Mouse (Mus musculus): ENCODE data around the gene BC030870. TPM values are rescaled to one million over a fixed set of nuclear protein-coding genes. Genes with fewer than 3 reads are reported as not detected.

BC030870 gene
- polyA plus RNA-seq, 1 experiment from 2014 or later, result not detected

GRCm38 (mm10) chr8:65067694-65068472, 61.5 kb downstream of the BC030870 start:
- peak overlapping the region; percentile 67 for H3K27ac ChIP-seq
- peaks cover 9% of the 10 kb centered on the region for H3K4me1 ChIP-seq
- H3K27me3 ChIP-seq (ENCODE audit: poor library complexity, severe bottlenecking), result no peaks in the 10 kb centered on the region
- H3K4me3 ChIP-seq, result no peak overlapping the region
- DNase-seq (ENCODE audit: extremely low spot score, low spot score), result peak; percentile 36
- 22% methylated on average over 10 of the region's 10 CpGs for WGBS
- no peaks in the 10 kb centered on the region for H3K36me3 ChIP-seq (replicated peaks)
- no peaks in the 10 kb centered on the region for H3K9me3 ChIP-seq

- Histone ChIP-seq H3K4me1 (peaks cover 9% of the 10 kb centered on the region), H3K27me3 (ENCODE audit: poor library complexity, severe bottlenecking) (no peaks in the 10 kb centered on the region), H3K4me3 (no peak overlapping the region), H3K27ac (no peak overlapping the region), H3K9me3 (no peaks in the 10 kb centered on the region), H3K36me3 (replicated peaks) (no peaks in the 10 kb centered on the region)
- 93% methylated on average over 4 of the region's 4 CpGs for WGBS
- DNase-seq (ENCODE audit: extremely low spot score, low spot score), result no peak
Observed at GRCm38 (mm10) chr8:65067031-65067430, 62.3 kb downstream of the BC030870 start.

- Histone ChIP-seq H3K27me3 (ENCODE audit: poor library complexity, severe bottlenecking) (no peaks in the 10 kb centered on the region), H3K4me1 (peaks cover 9% of the 10 kb centered on the region), H3K36me3 (replicated peaks) (no peaks in the 10 kb centered on the region), H3K4me3 (no peak overlapping the region), H3K27ac (no peak overlapping the region), H3K9me3 (no peaks in the 10 kb centered on the region)
- WGBS, result 89% methylated on average over 3 of the region's 3 CpGs
- no peak for DNase-seq (ENCODE audit: extremely low spot score, low spot score)
Observed at GRCm38 (mm10) chr8:65065622-65066021, 63.7 kb downstream of the BC030870 start.

GRCm38 (mm10) chr8:65064071-65064470, 65.3 kb downstream of the BC030870 start:
- H3K4me1 ChIP-seq, result peaks cover 9% of the 10 kb centered on the region
- no peak overlapping the region for H3K27ac ChIP-seq
- H3K36me3 ChIP-seq (replicated peaks), result no peaks in the 10 kb centered on the region
- no peaks in the 10 kb centered on the region for H3K9me3 ChIP-seq
- WGBS, result 73% methylated on average over 2 of the region's 2 CpGs
- H3K27me3 ChIP-seq (ENCODE audit: poor library complexity, severe bottlenecking), result no peaks in the 10 kb centered on the region
- H3K4me3 ChIP-seq, result no peak overlapping the region
- DNase-seq (ENCODE audit: extremely low spot score, low spot score), result no peak

GRCm38 (mm10) chr8:65062195-65062594, 67.2 kb downstream of the BC030870 start:
- no peak for DNase-seq (ENCODE audit: extremely low spot score, low spot score)
- no peaks in the 10 kb centered on the region for H3K9me3 ChIP-seq
- H3K4me1 ChIP-seq, result no peaks in the 10 kb centered on the region
- H3K27ac ChIP-seq, result no peak overlapping the region
- no peak overlapping the region for H3K4me3 ChIP-seq
- H3K27me3 ChIP-seq (ENCODE audit: poor library complexity, severe bottlenecking), result no peaks in the 10 kb centered on the region
- 78% methylated on average over 4 of the region's 4 CpGs for WGBS
- H3K36me3 ChIP-seq (replicated peaks), result no peaks in the 10 kb centered on the region

- no peak for DNase-seq (ENCODE audit: extremely low spot score, low spot score)
- no peaks in the 10 kb centered on the region for H3K27me3 ChIP-seq (ENCODE audit: poor library complexity, severe bottlenecking)
- 95% methylated on average over 4 of the region's 4 CpGs for whole genome bisulfite sequencing
- H3K4me3 ChIP-seq, result no peak overlapping the region
- H3K9me3 ChIP-seq, result no peaks in the 10 kb centered on the region
- H3K36me3 ChIP-seq (replicated peaks), result no peaks in the 10 kb centered on the region
- no peaks in the 10 kb centered on the region for H3K4me1 ChIP-seq
- no peak overlapping the region for H3K27ac ChIP-seq
Observed at GRCm38 (mm10) chr8:65056722-65057121, 72.6 kb downstream of the BC030870 start.

- H3K4me3 ChIP-seq, result no peak overlapping the region
- no peak for DNase-seq (ENCODE audit: extremely low spot score, low spot score)
- H3K27ac ChIP-seq, result no peak overlapping the region
- no peaks in the 10 kb centered on the region for H3K27me3 ChIP-seq (ENCODE audit: poor library complexity, severe bottlenecking)
- H3K9me3 ChIP-seq, result no peaks in the 10 kb centered on the region
- WGBS, result 66% methylated on average over 5 of the region's 5 CpGs
- H3K36me3 ChIP-seq (replicated peaks), result no peaks in the 10 kb centered on the region
- no peaks in the 10 kb centered on the region for H3K4me1 ChIP-seq
Observed at GRCm38 (mm10) chr8:65053968-65054367, 75.4 kb downstream of the BC030870 start.

- no peak for DNase-seq (ENCODE audit: extremely low spot score, low spot score)
- WGBS, result 97% methylated on average over 3 of the region's 3 CpGs
- Histone ChIP-seq H3K27me3 (ENCODE audit: poor library complexity, severe bottlenecking) (no peaks in the 10 kb centered on the region), H3K4me3 (no peak overlapping the region), H3K9me3 (no peaks in the 10 kb centered on the region), H3K36me3 (replicated peaks) (no peaks in the 10 kb centered on the region), H3K4me1 (no peaks in the 10 kb centered on the region), H3K27ac (no peak overlapping the region)
Observed at GRCm38 (mm10) chr8:65053554-65053953, 75.8 kb downstream of the BC030870 start.

- WGBS, result 90% methylated on average over 4 of the region's 4 CpGs
- no peak for DNase-seq (ENCODE audit: extremely low spot score, low spot score)
Observed at GRCm38 (mm10) chr8:65047801-65048200, 81.6 kb downstream of the BC030870 start.

GRCm38 (mm10) chr8:65047193-65047592, 82.2 kb downstream of the BC030870 start:
- Histone ChIP-seq H3K9me3 (no peaks in the 10 kb centered on the region), H3K4me3 (no peak overlapping the region), H3K27ac (no peak overlapping the region), H3K27me3 (ENCODE audit: poor library complexity, severe bottlenecking) (no peaks in the 10 kb centered on the region), H3K4me1 (peaks cover 7% of the 10 kb centered on the region), H3K36me3 (replicated peaks) (no peaks in the 10 kb centered on the region)
- DNase-seq (ENCODE audit: extremely low spot score, low spot score), result no peak
- 95% methylated on average over 4 of the region's 4 CpGs for WGBS

More at GRCm38 (mm10) chr8:65047801-65048200, 81.6 kb downstream of the BC030870 start:
- Histone ChIP-seq H3K36me3 (replicated peaks) (no peaks in the 10 kb centered on the region), H3K4me3 (no peak overlapping the region), H3K27me3 (ENCODE audit: poor library complexity, severe bottlenecking) (no peaks in the 10 kb centered on the region), H3K27ac (no peak overlapping the region), H3K9me3 (no peaks in the 10 kb centered on the region), H3K4me1 (peaks cover 7% of the 10 kb centered on the region)

- H3K27me3 ChIP-seq (ENCODE audit: poor library complexity, severe bottlenecking), result no peaks in the 10 kb centered on the region
- no peaks in the 10 kb centered on the region for H3K9me3 ChIP-seq
- no peak overlapping the region for H3K4me3 ChIP-seq
- DNase-seq (ENCODE audit: extremely low spot score, low spot score), result no peak
- no peaks in the 10 kb centered on the region for H3K36me3 ChIP-seq (replicated peaks)
- peaks cover 7% of the 10 kb centered on the region for H3K4me1 ChIP-seq
- 44% methylated on average over 5 of the region's 5 CpGs for WGBS
- no peak overlapping the region for H3K27ac ChIP-seq
Observed at GRCm38 (mm10) chr8:65046565-65046964, 82.8 kb downstream of the BC030870 start.

- Histone ChIP-seq H3K9me3 (no peaks in the 10 kb centered on the region), H3K27ac (no peak within 1 kb of the TSS; the same call in 1 of the 2 replicates), H3K27me3 (ENCODE audit: poor library complexity, severe bottlenecking) (peaks cover 4% of the 10 kb centered on the region; the same call in 1 of the 2 replicates), H3K4me1 (peaks cover 46% of the 10 kb centered on the region), H3K4me3 (peak within 1 kb of the TSS; percentile 49), H3K36me3 (replicated peaks) (no peaks in the 10 kb centered on the region)
- DNase-seq (ENCODE audit: extremely low spot score, low spot score), result peak; percentile 46
- 1% methylated on average over 8 of the region's 8 CpGs for WGBS
Observed at GRCm38 (mm10) chr8:65037117-65037533, 92.2 kb downstream of the BC030870 start, which contains the start of gene Apela. Gene Apela (minus strand): TSS chr8:65037336.

Data from forebrain, embryonic 10.5 days (tissue).